Mouse (Mus musculus): ENCODE results near the gene AB124611.
"Not testable (repeated sequence)": the region's sequence is repeated elsewhere in the genome, so short reads cannot be mapped to it uniquely, and the experiment has no call there.

Gene AB124611

GRCm38 (mm10) chr9:21565004-21565586 is 39.1 kb downstream of the AB124611 start:
- DNase-seq (ENCODE audit: low read depth) = no peak

- DNase-seq (ENCODE audit: low read depth) = no peak
These were observed 40.6 kb downstream of the AB124611 start for GRCm38 (mm10) chr9:21566538-21566937.

- DNase-seq (ENCODE audit: low read depth) = no peak
These were observed 41.1 kb downstream of the AB124611 start for GRCm38 (mm10) chr9:21567051-21567450.

DNA sequence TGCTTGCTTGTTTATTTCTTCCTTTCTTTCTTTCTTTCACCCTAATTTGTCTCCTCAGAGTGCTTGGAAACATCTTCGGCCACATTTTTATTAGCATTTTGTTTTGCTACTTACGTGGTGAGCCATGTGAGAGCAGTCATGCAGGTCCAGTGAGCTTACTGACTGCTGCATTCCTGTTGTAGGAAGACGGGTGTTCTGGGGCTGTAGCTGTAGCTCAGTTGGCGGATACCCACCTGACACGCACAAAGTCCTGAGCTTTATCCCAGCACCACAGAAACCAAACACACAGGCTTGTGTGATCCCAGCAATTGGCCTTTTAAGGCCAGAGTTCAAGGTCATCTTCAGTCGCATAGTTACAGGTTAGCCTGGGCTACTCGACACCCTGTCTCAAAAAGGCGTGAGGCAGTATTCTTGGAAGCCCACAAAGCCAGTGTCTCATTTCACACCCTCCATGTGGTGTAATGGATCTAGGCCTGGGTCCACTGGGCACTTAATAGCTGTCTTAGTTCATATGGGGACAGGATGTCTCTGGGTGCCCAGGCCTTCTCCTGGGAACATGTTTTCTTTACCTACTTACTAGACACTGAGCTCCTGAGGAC is 42.8 kb downstream of the AB124611 start:
- no peak for DNase-seq (ENCODE audit: low read depth)

DNA sequence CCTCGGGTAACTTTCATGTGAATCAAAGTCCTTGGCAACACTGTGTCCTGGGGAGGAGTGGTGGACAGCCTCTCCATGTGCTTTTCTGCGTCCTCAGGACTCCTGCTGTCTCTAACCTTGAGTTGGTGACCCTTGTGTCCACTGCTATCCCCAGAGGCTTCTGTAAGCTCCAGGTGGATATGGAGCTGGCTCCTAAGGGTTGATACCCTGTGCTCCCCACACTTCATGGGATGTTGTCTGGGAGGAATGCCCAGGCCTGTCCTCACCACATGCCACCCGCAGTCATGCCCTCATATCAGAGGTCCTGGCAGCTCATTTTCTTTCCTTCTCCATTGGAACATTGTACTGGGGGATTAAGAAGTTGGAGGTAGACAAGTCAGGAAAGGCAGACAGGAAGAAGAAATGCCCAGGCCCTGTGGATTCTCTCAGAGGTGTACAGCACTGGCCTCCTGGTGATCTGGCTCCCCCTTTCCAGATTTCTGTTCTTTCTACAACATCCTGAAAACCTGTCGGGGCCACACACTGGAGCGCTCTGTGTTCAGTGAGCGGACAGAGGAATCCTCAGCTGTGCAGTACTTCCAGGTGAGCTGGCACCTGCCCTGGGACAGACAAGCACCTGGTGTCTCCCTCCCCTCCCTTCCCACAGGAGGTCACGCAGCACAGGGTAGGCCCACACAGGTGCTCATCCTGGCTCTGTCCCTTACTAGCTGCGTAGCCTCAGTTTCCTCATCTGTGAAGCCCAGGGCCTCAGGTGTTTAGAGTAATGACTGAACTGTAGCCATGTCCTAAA is 48.2 kb downstream of the AB124611 start:
- DNase-seq (ENCODE audit: low read depth) = no peak

GRCm38 (mm10) chr9:21575253-21575652 is 49.3 kb downstream of the AB124611 start:
- no peak for DNase-seq (ENCODE audit: low read depth)

GRCm38 (mm10) chr9:21576286-21576685 is 50.3 kb downstream of the AB124611 start:
- no peak for DNase-seq (ENCODE audit: low read depth)

DNA sequence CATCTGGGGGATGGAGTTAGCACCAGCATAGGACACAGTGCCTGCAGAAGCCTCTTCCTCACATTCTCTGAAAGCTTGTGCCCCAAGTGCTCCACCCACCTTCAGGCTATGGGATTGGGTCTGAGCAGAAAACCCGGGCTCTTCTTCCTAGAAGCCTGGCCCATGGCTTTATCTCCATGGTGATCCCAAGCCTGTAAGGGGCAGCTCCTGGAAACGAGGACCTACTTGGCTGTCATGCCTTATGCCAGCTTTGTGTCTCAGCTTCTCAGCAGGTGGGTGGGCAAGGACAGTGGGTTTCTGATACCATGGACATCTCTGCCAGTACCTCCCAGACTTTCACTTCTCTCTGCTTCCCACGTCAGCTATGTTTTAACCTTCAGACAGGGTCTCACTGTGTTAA is 52.2 kb downstream of the AB124611 start:
- no peak for DNase-seq (ENCODE audit: low read depth)

GRCm38 (mm10) chr9:21585401-21585800 is 59.4 kb downstream of the AB124611 start:
- no peak for DNase-seq (ENCODE audit: low read depth)

DNA sequence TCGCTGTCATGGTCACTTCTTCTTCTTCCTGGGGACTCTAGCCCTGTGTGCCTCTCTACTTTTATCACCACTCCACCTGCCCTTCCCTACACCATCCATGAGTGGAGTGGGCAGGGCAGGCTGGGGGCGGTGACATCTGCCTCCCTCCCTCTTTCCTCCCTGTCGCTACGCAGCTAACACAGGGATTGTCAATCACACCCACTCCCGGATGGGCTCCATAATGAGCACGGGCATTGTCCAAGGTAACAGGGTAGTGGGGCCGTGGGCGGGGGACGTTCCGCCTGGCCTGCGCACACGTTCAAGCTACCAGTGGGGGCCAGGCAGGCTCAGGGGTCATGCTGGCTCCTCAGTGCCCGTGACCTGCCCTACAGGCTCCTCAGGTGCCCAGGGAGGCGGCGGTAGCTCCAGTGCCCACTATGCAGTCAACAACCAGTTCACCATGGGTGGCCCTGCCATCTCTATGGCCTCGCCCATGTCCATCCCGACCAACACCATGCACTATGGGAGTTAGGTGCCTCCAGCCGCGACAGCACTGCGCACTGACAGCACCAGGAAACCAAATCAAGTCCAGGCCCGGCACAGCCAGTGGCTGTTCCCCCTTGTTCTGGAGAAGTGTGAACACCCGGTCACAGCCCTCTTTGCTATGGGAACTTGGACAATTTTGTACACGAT is 61.8 kb downstream of the AB124611 start:
- no peak for DNase-seq (ENCODE audit: low read depth)

GRCm38 (mm10) chr9:21588350-21588749 is 62.4 kb downstream of the AB124611 start:
- no peak for DNase-seq (ENCODE audit: low read depth)

DNA sequence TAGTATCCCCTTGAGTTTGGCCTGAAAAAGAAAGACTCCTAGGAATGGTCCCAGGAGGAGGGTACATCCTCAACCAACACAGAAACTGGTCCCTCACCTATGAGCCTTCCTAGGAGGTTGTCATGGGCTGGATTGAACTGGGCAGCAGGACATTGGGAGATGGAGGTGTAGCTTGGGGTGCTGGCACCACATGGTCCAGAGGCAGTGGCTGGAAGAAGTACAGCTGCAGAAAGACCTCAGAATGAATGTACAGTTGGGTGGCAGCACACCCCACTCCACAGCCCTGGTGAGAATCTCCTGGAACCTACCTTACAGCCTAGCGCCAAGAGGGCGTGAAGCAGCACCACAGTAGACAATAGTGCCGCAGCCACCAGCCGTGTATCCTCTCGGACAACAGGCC is 63.6 kb downstream of the AB124611 start:
- DNase-seq (ENCODE audit: low read depth) = no peak

DNA sequence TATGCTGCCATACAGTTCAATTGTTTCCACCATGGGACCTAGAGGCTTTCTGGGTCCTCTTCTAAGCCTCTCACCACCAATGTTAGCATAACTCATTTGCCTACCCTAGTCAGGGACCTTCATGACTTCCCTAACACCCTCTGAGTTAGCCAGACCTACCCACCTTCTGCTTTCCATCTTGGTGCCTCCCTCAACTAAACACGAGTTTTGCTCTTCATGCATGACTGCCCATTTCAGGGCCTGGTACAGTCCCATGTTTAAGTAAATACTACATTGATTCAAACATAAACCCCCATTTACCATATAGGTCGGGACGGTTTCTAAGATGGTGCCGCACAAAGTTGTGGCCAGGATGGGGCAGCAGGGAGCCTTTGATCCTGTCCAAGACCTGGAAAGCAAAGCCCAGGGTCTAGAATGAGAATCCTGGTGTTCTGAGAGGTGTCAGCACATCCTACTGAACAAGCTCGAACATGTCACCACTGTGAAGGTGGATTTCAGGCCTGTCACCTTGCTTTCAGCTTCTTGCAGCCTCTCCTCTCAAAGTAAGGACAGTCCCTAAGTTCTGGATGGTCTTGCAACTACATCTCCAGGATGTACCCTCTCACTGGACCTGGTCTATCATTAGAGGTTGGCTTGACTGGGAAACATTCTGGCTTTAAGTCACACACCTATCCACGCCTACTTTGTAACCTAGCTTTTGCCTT is 65.3 kb downstream of the AB124611 start:
- no peak for DNase-seq (ENCODE audit: low read depth)

- no peak for DNase-seq (ENCODE audit: low read depth)
These were observed 66.1 kb downstream of the AB124611 start for GRCm38 (mm10) chr9:21591831-21592702.

DNA sequence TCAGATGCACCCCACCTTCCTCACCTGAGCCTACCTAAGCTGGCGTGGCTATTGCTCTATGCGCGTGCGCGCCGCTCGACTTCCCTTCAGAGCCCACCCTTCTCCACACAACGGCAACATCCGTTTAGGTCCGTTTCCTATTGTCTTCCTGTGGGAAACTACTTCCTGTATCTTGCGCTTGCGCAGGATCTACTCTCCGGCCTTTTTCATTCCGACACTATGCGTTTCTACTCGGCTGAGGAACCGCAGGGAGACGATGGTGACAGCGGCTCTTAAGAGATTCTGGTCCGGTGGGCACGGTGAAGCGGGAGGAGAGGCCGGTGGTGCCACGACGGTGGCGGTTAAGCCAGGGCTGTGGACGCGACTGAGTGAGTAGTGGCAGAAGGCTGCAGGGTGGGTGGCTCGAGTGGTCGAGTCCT is 66.7 kb downstream of the AB124611 start, which contains the start of the genes Timm29 and Yipf2:
TSS of gene Timm29 (plus strand) at position 20 of the 419 bp plus-strand sequence.
TSS of gene Yipf2 (minus strand) at position 126 of the 419 bp plus-strand sequence.
- peak; percentile 99 for DNase-seq (ENCODE audit: low read depth)

GRCm38 (mm10) chr9:21593122-21593721 is 67.2 kb downstream of the AB124611 start:
- peak; percentile 25 for DNase-seq (ENCODE audit: low read depth)

GRCm38 (mm10) chr9:21594350-21594749 is 68.4 kb downstream of the AB124611 start:
- DNase-seq (ENCODE audit: low read depth) = not testable (repeated sequence)

- DNase-seq (ENCODE audit: low read depth) = no peak
These were observed 68.9 kb downstream of the AB124611 start for GRCm38 (mm10) chr9:21594838-21595237.

Data from c-Kit-positive CD71-negative TER-119-negative erythroid progenitor cells, embryonic 14.5 days (primary cell).